In genomic region chr19:28550611-28551010, GRCm38 (mm10) we compare ENCODE assay signal across 23 mouse cellular contexts.
DNase-seq lines count a peak whose midpoint lies in the region; ATAC-seq and TF ChIP-seq lines count a peak whose summit lies in the region.
"Had no signal": no experiment of that assay in that cellular context is flagged by ENCODE, and none has a peak within 500 bp of the region (broad histone marks: within the 10 kb centered on the region; RNA-seq: fewer than 3 reads in every experiment).

No protein-coding gene starts in this region.

- H3K4me1 ChIP-seq in kidney, adult 2 months (ENCODE audit: control insufficient read depth, insufficient read depth, low read length): peaks cover 23% of the 10 kb centered on the region
- H3K4me1 ChIP-seq in kidney, embryonic 16.5 days (ENCODE audit: insufficient read depth, low read length): peaks cover 8% of the 10 kb centered on the region
- H3K4me1 ChIP-seq: embryonic facial prominence, embryonic 10.5 days; forebrain, embryonic 12.5 days; forebrain, embryonic 15.5 days; hindbrain, embryonic 15.5 days had no signal

- no peak for TF ChIP-seq CTCF in kidney, adult 2 months (conservative IDR thresholded peaks at IDR 0.05; ENCODE audit: insufficient read depth, insufficient read length, low read depth, low read length)

- DNase-seq in kidney, adult 2 months: peak; percentile 66
- DNase-seq in kidney, postnatal 36 days: no peak
- no peak for DNase-seq in kidney, postnatal 4 days
- peak; percentile 23 for DNase-seq in retina, embryonic 14.5 days (ENCODE audit: low spot score)
- no peak for DNase-seq in retina, postnatal 1 day
- DNase-seq: adrenal gland, adult 8-10 months; adrenal gland, postnatal 25 days; cerebellum, adult 11-12 months; cerebellum, adult 8-10 months; cerebellum, postnatal 36 days; gastrocnemius, postnatal 10 days; gastrocnemius, postnatal 36 days; heart, postnatal 36 days had no signal

- H3K27me3 ChIP-seq in kidney, adult 2 months (replicated peaks; ENCODE audit: control insufficient read depth, insufficient read depth, low read length): no peaks in the 10 kb centered on the region
- no peaks in the 10 kb centered on the region for H3K27me3 ChIP-seq in kidney, embryonic 16.5 days (ENCODE audit: insufficient read depth, low read length)
- H3K27me3 ChIP-seq: embryonic facial prominence, embryonic 13.5 days; forebrain, embryonic 12.5 days; forebrain, embryonic 15.5 days; hindbrain, embryonic 15.5 days had no signal

- H3K4me2 ChIP-seq in kidney, embryonic 16.5 days (replicated peaks; ENCODE audit: low read depth, low read length): peak overlapping the region; percentile 1; the same call in 1 of the 2 replicates
- H3K4me2 ChIP-seq: embryonic facial prominence, embryonic 13.5 days; forebrain, embryonic 12.5 days; forebrain, embryonic 15.5 days; heart, embryonic 11.5 days; hindbrain, embryonic 15.5 days had no signal

- peak overlapping the region; percentile 92 for H3K27ac ChIP-seq in kidney, adult 2 months (ENCODE audit: insufficient read depth, low read depth, low read length)
- H3K27ac ChIP-seq in kidney, embryonic 16.5 days (ENCODE audit: low read length): 0 out of 2 replicates have a peak overlapping the region, but pooled peaks have one; percentile 31
- H3K27ac ChIP-seq: embryonic facial prominence, embryonic 10.5 days; embryonic facial prominence, embryonic 13.5 days; forebrain, embryonic 12.5 days; forebrain, embryonic 15.5 days; hindbrain, embryonic 15.5 days had no signal

- no peak overlapping the region for H3K9ac ChIP-seq in kidney, embryonic 16.5 days (replicated peaks; ENCODE audit: low read length)
- H3K9ac ChIP-seq: embryonic facial prominence, embryonic 13.5 days; forebrain, embryonic 12.5 days; forebrain, embryonic 15.5 days; hindbrain, embryonic 15.5 days had no signal

- WGBS in kidney, adult 2 months: 21% methylated on average over 8 of the region's 8 CpGs
- 20% methylated on average over 8 of the region's 8 CpGs for WGBS in kidney, embryonic 16.5 days

- no peak for TF ChIP-seq POLR2A in kidney, adult 2 months (IDR thresholded peaks at IDR 0.05; ENCODE audit: low read depth, low read length)

- no peak overlapping the region for H3K4me3 ChIP-seq in kidney, adult 2 months (ENCODE audit: insufficient read depth, low read depth, low read length)
- no peak overlapping the region for H3K4me3 ChIP-seq in kidney, embryonic 16.5 days (ENCODE audit: low read length)
- H3K4me3 ChIP-seq: embryonic facial prominence, embryonic 10.5 days; embryonic facial prominence, embryonic 13.5 days; erythroblast, embryonic 14.5 days; forebrain, embryonic 12.5 days; forebrain, embryonic 15.5 days; hindbrain, embryonic 15.5 days had no signal

- peak; percentile 59; the same call in 1 of the 2 replicates for ATAC-seq in kidney, embryonic 16.5 days (ENCODE audit: low FRiP score, low TSS enrichment)
- ATAC-seq: activated CD4-positive, CD25-positive, alpha-beta regulatory T cell, adult 4 months; CD4-positive, CD25-positive, alpha-beta regulatory T cell, adult 4 months; forebrain, embryonic 15.5 days had no signal

- H3K36me3 ChIP-seq in kidney, adult 2 months (ENCODE audit: control insufficient read depth, insufficient read depth, low read length): no peaks in the 10 kb centered on the region
- no peaks in the 10 kb centered on the region for H3K36me3 ChIP-seq in kidney, embryonic 16.5 days (ENCODE audit: insufficient read depth, low read length)
- H3K36me3 ChIP-seq: embryonic facial prominence, embryonic 10.5 days; embryonic facial prominence, embryonic 13.5 days; forebrain, embryonic 12.5 days; forebrain, embryonic 15.5 days; hindbrain, embryonic 15.5 days had no signal

- H3K9me3 ChIP-seq in kidney, embryonic 16.5 days (ENCODE audit: low read length): no peaks in the 10 kb centered on the region
- H3K9me3 ChIP-seq: embryonic facial prominence, embryonic 10.5 days; embryonic facial prominence, embryonic 13.5 days; forebrain, embryonic 12.5 days; forebrain, embryonic 15.5 days; hindbrain, embryonic 15.5 days had no signal

Comparison
In these comparisons a context has a peak if more than half of its experiments do, and no peak if none do; other contexts are left out.
1. DNase-seq: peak in kidney, adult 2 months (single experiment) and retina, embryonic 14.5 days (single experiment); none in kidney, postnatal 36 days (0 of 2), kidney, postnatal 4 days (0 of 2) and retina, postnatal 1 day (single experiment).